Mouse (Mus musculus) right cerebral cortex, postnatal 25 days (tissue): ENCODE measurements around the gene Pde8b.

Experiments used
- DNase-seq: peaks from one replicate; pipeline ENCODE4 v3.0.0; 2022

Pde8b gene

DNA sequence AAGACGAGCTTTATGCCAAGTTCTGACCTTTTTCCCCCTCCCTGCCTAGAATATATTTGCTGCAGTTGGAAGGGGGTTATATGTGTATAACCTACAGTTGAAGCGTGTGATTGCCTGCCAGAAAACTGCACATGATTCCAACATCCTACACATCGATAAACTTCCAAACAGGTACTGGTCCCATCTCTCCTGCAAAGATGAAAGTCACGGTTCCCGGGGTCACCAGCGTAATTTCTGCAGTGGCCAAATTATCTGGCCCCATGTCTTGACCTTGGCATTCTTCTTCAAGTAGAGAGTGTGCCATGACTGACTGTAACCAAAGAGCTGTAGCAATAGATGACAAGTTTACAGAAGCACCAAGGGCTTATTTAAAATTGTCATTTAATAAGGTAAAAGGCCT is 232.9 kb downstream of the Pde8b start:
- no peak for DNase-seq

DNA sequence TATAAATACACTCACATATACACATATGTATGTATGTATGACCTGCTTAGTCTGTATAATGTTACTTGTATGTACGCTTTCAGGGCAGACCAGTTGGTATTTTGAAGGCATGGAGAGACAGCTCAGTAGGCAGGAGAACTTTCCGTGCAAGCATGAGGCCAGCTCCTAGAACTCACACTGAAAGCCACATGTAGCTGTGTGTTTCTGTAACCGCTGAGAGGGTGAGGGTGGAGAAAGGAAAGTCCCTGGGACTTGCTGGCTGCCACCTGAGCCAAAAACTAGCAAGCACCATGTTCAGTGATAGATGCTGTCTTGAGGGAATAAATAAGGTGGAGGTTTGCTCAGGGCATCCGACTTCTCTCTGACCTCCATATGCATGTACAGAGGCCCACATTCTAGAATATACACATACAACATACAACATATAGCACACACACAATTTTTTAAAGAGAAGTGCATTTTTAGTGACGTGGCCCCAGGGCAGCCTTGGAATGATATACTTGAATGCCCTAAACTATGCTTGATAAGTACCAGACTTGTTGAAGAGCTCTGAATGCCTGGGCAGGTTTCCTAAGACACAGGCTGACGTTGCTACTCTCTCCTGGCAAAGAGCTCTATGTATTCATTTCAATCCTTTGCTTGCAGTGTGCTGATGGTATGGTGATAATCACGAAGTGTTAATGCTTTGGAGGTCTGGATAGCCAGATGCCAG is 238.4 kb downstream of the Pde8b start:
- DNase-seq: no peak

DNA sequence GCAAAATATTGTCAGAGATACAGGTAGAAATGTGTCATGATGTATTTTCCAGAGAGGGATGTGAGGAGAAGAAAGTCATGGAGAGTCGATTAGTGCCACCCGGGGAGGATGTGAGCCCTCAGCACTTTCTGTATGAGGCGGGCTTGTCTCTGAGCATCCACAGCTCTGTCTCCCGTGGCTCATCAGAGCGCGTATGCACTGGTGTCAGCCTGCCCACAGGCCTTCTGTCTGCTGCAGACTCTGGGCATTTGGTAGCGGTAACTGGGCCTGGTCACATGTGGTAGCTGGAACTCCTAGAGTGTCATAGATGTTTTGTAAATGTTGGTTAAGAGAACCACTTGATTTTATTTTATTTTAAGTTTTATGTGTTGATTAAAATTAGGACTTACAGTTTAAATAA is 240.9 kb downstream of the Pde8b start:
- no peak for DNase-seq

DNA sequence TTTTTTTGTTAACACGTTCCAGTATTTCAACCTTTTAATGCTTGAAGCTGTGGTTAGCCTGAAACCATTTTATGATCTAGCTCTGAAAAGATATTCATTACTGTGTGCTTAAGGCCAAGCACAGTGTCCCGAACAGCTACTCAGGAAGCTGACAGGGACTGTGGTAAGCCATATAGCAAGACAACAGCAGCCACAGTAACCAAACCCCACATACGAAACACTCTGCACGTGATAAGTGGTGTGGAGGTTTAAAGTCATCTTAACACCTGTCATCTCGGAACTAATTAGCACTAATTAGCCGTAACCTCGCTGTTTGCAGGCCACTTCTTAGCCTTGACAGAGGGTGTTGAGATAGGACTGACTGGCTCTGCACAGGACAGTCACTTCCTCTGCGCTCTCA is 242.9 kb downstream of the Pde8b start:
- no peak for DNase-seq

DNA sequence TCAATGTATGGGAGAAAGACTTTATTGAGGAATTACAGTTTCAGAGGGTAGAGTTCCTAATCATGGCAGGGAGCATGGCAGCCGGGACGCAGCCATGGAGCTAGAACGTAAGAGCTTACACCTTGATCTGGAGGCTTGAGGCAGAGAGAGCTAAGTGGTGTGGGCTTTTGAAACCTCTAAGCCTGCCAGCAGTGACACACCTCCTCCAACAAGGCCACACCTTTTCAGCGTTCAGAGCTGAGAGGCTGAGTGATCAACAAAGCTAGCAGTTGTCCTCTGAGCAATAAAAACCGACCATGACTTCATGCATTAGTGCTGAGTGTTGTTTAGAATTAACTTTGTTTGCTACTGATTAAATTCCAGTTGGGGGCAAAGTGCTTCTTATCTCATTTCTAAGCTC is 259.6 kb downstream of the Pde8b start:
- DNase-seq: no peak

DNA sequence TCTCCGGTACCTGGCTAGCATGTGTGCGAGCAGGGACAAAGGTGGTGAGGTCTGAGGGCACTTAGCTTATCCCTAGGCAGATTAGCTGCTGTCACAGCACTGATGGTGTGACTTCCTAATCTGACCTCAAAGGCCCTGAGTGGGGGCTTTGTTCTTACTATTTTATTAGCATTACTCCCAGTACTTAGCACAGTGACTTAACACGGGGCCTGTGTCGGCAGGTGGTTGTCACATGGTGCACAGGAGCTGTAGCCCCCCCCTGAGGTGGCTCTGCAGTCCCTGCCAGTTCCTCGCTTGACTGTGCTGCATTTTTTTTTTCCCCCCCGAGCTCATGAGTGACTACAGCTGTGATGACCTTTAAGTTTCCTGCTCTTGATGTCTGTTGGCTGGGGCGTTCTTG is 271.1 kb downstream of the Pde8b start:
- no peak for DNase-seq

DNA sequence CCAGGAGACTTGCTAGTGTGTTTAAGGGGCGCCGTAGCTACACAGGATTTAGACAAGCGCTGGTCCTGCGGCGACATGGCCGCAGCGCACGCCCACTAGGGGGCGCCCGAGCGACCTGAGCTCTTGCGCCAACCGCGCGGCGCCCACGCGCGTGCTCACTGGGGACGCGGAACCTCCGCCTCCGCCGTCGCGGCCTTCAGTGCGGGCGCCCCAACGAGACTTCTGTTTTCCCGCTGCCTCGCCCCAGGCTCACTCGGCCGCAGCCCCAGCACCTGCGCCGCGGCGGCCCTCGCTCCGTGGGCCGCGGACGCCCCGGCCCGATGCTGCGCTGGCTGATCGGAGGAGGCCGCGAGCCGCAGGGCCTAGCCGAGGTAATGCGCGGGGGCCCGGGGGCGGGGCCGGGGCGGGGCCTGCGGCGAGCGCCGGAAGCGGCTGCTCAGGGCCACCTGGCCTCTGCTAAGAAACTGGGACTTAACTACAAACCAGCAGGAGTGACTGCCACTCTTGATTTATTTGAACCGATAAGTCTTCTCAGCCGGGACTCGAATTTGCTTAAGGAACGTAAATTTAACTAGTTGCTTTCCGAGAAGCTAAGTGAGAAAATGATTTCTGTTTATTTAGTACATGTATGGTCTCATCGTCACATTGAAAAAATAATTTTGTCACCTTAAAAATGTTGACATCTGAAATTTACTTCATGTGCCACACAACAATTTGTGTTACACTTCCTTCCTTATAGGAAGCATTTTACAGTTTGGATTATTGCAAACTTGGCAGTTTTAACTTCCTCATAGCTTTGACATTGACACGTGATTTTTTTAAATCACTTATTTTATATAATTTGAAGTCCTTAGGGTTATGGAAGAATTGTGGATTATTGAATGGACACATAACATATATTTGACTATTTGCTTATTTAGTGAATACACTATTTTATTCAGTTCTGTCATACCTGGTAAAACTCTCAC is 273.6 kb downstream of the Pde8b start, which contains the start of gene Wdr41:
Wdr41 (plus strand) TSS at position 126 of the 968 bp plus-strand sequence.
- peak; percentile 92 for DNase-seq

DNA sequence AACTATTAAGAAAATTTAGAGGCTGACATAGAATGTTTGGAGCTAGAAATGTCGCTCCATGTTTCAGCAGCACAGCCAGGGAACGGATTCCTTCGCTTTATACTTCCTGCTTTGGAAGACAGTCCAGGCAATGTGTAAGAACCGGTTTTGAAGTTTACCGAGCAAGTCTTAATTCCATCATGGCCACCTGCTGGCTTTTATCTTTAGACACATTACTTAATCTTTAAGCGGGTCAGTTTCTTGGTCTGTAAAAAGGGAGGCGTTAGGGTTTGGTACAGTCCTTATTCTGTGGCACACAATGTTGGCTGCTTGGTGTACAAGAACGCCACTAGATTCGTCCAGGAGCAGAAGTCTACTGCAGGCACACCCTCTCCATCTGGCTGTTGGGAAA is 274.3 kb downstream of the Pde8b start:
- no peak for DNase-seq
